Mouse (Mus musculus) megakaryocyte-erythroid progenitor cell, adult 5 weeks (primary cell): ENCODE results near the gene Slc13a2. TPM values are rescaled to one million over a fixed set of nuclear protein-coding genes. Genes with fewer than 3 reads are reported as not detected.

Experiments used
- polyA plus RNA-seq: library from polyadenylated mRNA; stranded (reverse); fragments of >175 nt; gene quantifications from 2 replicates; pipeline ENCODE4 v1.2.3, GENCODE M21; 2012

The Slc13a2 gene
- 0.05 and 0.10 TPM in 2 replicates for polyA plus RNA-seq

DNA sequence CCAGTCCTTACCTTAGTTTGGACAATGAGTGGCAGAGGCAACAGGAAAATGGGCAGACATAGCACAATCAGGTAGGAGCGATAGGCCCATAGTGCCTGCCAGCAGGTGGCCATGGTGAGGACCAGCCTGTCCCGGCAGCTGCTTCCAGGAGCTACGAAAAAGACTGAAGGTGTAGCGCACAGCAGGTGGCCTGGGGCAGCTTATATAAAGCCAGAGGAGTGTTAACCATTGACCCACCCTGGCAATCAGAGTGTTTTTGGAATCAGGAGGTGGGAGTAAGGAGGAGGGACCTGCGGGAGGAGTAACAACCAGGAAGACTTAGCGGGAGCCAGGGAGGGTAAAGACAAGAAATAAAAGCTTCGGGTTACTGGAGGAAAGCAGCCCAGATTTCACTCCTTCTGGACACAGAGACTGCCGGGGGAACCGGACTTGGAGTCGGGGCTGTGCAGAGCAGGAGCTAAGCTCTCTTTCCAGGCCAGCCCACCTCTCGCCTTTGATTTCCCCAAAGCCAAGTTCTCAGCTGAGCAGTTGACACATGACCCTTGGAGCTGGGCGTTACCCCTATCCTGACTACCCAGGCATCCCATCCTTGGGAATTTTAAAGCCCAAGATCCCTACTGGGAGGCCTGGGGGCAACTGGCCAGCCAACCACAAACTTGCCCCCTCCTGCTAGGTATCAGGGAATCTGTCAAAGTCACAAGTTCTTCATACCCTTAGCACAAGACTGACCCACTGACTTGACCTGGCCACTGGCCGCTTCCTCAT is at the start of gene Slc13a2:
Gene Slc13a2 (minus strand): TSS at position 163 of the 765 bp plus-strand sequence.

GRCm38 (mm10) chr11:78465568-78466180 is 43.7 kb upstream of the Slc13a2 start, which contains the start of gene Slc46a1:
Gene Slc46a1, plus strand, starts transcription at chr11:78465697.

GRCm38 (mm10) chr11:78386508-78387043 is 35.4 kb downstream of the Slc13a2 start, which contains the start of gene Foxn1:
Gene Foxn1, minus strand, starts transcription at chr11:78386558.

Other genes with a start within 250 kb of the Slc13a2 start
- gene Nek8, start 245.5 kb downstream of the Slc13a2 start, polyA plus RNA-seq = 3.1 and 4.3 TPM in 2 replicates
- 34.7 and 38.4 TPM in 2 replicates for gene Tlcd1, start 245.5 kb downstream of the Slc13a2 start, polyA plus RNA-seq
- gene Rpl23a, start 238.6 kb downstream of the Slc13a2 start, polyA plus RNA-seq = 1,982 and 2,223 TPM in 2 replicates
- 3.0 and 4.5 TPM in 2 replicates for gene Rab34, start 233.8 kb downstream of the Slc13a2 start, polyA plus RNA-seq
- gene Proca1, start 228.8 kb downstream of the Slc13a2 start, polyA plus RNA-seq = 0.18 and 0.67 TPM in 2 replicates
- gene Sdf2, start 176.5 kb downstream of the Slc13a2 start, polyA plus RNA-seq = 9.6 and 11.2 TPM in 2 replicates
- 82.2 and 96.4 TPM in 2 replicates for gene Supt6, start 176.2 kb downstream of the Slc13a2 start, polyA plus RNA-seq
- 88.7 and 97.6 TPM in 2 replicates for gene 2610507B11Rik, start 160.5 kb downstream of the Slc13a2 start, polyA plus RNA-seq
- not detected in 2 replicates for gene BC030499, start 131.4 kb downstream of the Slc13a2 start, polyA plus RNA-seq
- 66.8 and 68.5 TPM in 2 replicates for gene Spag5, start 120.7 kb downstream of the Slc13a2 start, polyA plus RNA-seq
- gene Aldoc, start 99.2 kb downstream of the Slc13a2 start, polyA plus RNA-seq = 0.44 and 1.4 TPM in 2 replicates
- 84.7 and 91.0 TPM in 2 replicates for gene Pigs, start 93.8 kb downstream of the Slc13a2 start, polyA plus RNA-seq
- gene Unc119, start 78.7 kb downstream of the Slc13a2 start, polyA plus RNA-seq = 74.0 and 91.3 TPM in 2 replicates
- gene Foxn1, start 35.7 kb downstream of the Slc13a2 start, polyA plus RNA-seq = not detected in 2 replicates
- 1.1 and 1.7 TPM in 2 replicates for gene Slc46a1, start 43.5 kb upstream of the Slc13a2 start, polyA plus RNA-seq
- gene Sarm1, start 75.5 kb upstream of the Slc13a2 start, polyA plus RNA-seq = 0.04 TPM in 1 of 2 replicates, not detected in the other
- gene Vtn, start 76.9 kb upstream of the Slc13a2 start, polyA plus RNA-seq = not detected in 2 replicates
- not detected in 2 replicates for gene Sebox, start 81.2 kb upstream of the Slc13a2 start, polyA plus RNA-seq
- gene Tmem199, start 90.0 kb upstream of the Slc13a2 start, polyA plus RNA-seq = 8.4 and 11.4 TPM in 2 replicates
- gene Poldip2, start 90.0 kb upstream of the Slc13a2 start, polyA plus RNA-seq = 65.3 and 65.5 TPM in 2 replicates
- gene Tnfaip1, start 114.1 kb upstream of the Slc13a2 start, polyA plus RNA-seq = 2.5 and 4.3 TPM in 2 replicates
- 71.6 and 76.3 TPM in 2 replicates for gene Ift20, start 114.1 kb upstream of the Slc13a2 start, polyA plus RNA-seq
- gene Tmem97, start 128.6 kb upstream of the Slc13a2 start, polyA plus RNA-seq = 24.4 and 34.5 TPM in 2 replicates